Mouse (Mus musculus) spleen, postnatal 0 days (tissue): Measurements from ENCODE around the gene Iqschfp. TPM values are rescaled to one million over a fixed set of nuclear protein-coding genes. Genes with fewer than 3 reads are reported as not detected.

ENCODE experiments used
- polyA plus RNA-seq: library from polyadenylated mRNA; unstranded; fragments of >200 nt; fragmentation: Nextera tagmentation; extraction: Ambion mirVana; gene quantifications from 2 replicates; pipeline ENCODE4 v1.2.1, GENCODE M21; 2015

Gene Iqschfp
- not detected in 2 replicates for polyA plus RNA-seq

DNA sequence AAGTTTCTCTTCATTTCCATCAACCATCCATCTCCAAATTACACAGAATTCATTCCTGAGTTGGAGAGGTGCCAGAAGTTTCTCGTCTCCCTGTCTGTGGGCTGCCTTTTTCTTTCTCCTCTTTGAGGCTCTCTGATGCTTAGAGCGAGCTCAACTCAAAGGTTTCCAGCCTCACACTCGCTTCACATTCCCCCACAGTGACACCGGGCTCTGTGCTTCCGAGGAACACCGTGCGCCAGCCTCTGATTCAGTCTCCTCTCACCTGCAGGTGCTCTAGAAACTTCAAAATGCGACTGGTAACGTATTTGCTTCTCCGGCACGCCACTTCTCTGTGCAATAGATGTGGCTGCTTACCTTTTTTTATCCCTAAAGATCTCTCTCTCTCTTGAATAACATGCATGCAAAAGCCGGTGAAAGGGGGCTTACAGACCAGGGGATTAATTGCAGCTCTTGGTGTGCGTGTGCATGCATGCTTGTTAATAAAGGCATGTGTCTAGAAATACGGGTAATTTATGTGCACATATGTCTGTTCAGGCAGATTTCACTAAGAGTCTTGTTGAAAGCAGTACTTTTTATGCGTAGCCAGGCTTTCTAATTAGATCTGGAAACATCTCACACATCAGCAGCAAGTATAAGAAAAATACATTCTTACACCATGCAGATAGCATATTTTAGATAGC, at the start of gene Iqschfp, which contains the start of gene Iqcj:
Gene Iqschfp, plus strand, starts transcription at position 207 of the 680 bp plus-strand sequence.
Gene Iqcj, plus strand, starts transcription at position 195 of the 680 bp plus-strand sequence.

DNA sequence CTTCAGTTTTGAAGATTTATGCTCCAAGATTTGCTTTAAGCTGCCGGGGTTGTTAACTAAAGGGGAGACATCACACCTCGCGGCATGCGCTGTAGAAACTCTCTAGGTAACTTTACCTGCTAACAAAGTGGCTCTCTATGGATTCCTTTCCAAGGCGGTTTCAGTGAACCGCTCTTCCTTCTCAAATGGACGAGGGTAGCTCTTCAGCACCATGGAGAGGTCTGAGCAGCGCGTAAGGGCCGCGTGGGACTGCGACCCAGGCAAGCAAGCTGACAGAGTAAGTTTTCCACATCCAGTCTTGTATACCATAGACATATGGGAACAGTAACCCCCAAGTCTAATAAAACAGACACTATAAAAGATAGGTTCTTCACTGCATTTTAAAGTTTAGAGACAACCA, 172.7 kb downstream of the Iqschfp start, which contains the start of gene Schip1:
Gene Schip1, plus strand, starts transcription at position 72 of the 400 bp plus-strand sequence.

Other genes with a start within 250 kb of the Iqschfp start
- gene Iqcj, start within 50 bp of the Iqschfp start, polyA plus RNA-seq, result not detected in 2 replicates
- gene Schip1, start 172.6 kb downstream of the Iqschfp start, polyA plus RNA-seq, result 9.2 and 11.6 TPM in 2 replicates